Mouse (Mus musculus) lung, postnatal 36 days (tissue): Measurements from ENCODE around the gene Mrpl49.

Experiments
- DNase-seq: peaks from one replicate; pipeline ENCODE4 v3.0.0; 2022; ENCODE audit warnings: mixed read lengths

The Mrpl49 gene

GRCm38 (mm10) chr19:6057313-6058096, at the start of gene Mrpl49, which contains the start of gene Fau:
TSS of gene Mrpl49 (minus strand) at chr19:6057785.
TSS of gene Fau (plus strand) at chr19:6057844.
- peak; percentile 99 for DNase-seq

- DNase-seq: no peak
Measured at GRCm38 (mm10) chr19:6105586-6105985, 48.0 kb upstream of the Mrpl49 start, which contains the start of gene Naaladl1. TSS of gene Naaladl1 (plus strand) at chr19:6105782.

GRCm38 (mm10) chr19:6104476-6104875, 46.9 kb upstream of the Mrpl49 start:
- no peak for DNase-seq

- no peak for DNase-seq
Measured at GRCm38 (mm10) chr19:6102169-6102853, 44.7 kb upstream of the Mrpl49 start.

GRCm38 (mm10) chr19:6101186-6101585, 43.6 kb upstream of the Mrpl49 start:
- DNase-seq: no peak

GRCm38 (mm10) chr19:6097847-6098246, 40.3 kb upstream of the Mrpl49 start:
- no peak for DNase-seq

GRCm38 (mm10) chr19:6094119-6094518, 36.5 kb upstream of the Mrpl49 start, which contains the start of gene AC131692.1:
TSS of gene AC131692.1 (plus strand) at chr19:6094419.
- DNase-seq: no peak

GRCm38 (mm10) chr19:6088841-6089240, 31.3 kb upstream of the Mrpl49 start:
- no peak for DNase-seq

GRCm38 (mm10) chr19:6085417-6085879, 27.9 kb upstream of the Mrpl49 start:
- peak; percentile 72 for DNase-seq

- peak; percentile 98 for DNase-seq
Measured at GRCm38 (mm10) chr19:6084478-6085248, 27.1 kb upstream of the Mrpl49 start, which contains the start of the genes Zfpl1 and Cdca5. TSS of gene Zfpl1 (minus strand) at chr19:6084956. TSS of gene Cdca5 (plus strand) at chr19:6084983.

- DNase-seq: no peak
Measured at GRCm38 (mm10) chr19:6082156-6082555, 24.6 kb upstream of the Mrpl49 start, which contains the start of gene Gm28374. TSS of gene Gm28374 (minus strand) at chr19:6082256.

- DNase-seq: no peak
Measured at GRCm38 (mm10) chr19:6079983-6080480, 22.4 kb upstream of the Mrpl49 start, which contains the start of gene Tmem262. TSS of gene Tmem262 (plus strand) at chr19:6080033.

- DNase-seq: peak; percentile 94
Measured at GRCm38 (mm10) chr19:6076564-6077393, 19.2 kb upstream of the Mrpl49 start, which contains the start of gene Vps51. TSS of gene Vps51 (minus strand) at chr19:6077231.

- no peak for DNase-seq
Measured at GRCm38 (mm10) chr19:6073889-6074288, 16.3 kb upstream of the Mrpl49 start.

GRCm38 (mm10) chr19:6071261-6071660, 13.7 kb upstream of the Mrpl49 start:
- DNase-seq: no peak

- DNase-seq: no peak
Measured at GRCm38 (mm10) chr19:6070571-6071250, 13.1 kb upstream of the Mrpl49 start.

- DNase-seq: no peak
Measured at GRCm38 (mm10) chr19:6069851-6070250, 12.3 kb upstream of the Mrpl49 start.

- no peak for DNase-seq
Measured at GRCm38 (mm10) chr19:6068951-6069350, 11.4 kb upstream of the Mrpl49 start.

GRCm38 (mm10) chr19:6067724-6068415, 10.3 kb upstream of the Mrpl49 start, which contains the start of gene Tm7sf2:
TSS of gene Tm7sf2 (minus strand) at chr19:6068373.
- DNase-seq: peak; percentile 95
